Mouse (Mus musculus) v-Abl transformed pro-B cells (cell line): ENCODE data around the gene Tars.

Source experiments
- in situ Hi-C, 2 experiments: fragments of 400-800 bp; cut with MboI; formaldehyde crosslinking; loops; one replicate each; pipeline ENCODE4 v1.15.1; 2025; ENCODE audit not compliant: unreplicated experiment in 2 of 2

Tars gene

GRCm38 (mm10) chr15:11369572-11369971, 29.9 kb downstream of the Tars start:
- in situ Hi-C loops: no loop called here

- in situ Hi-C loops: no loop called here
Observed at GRCm38 (mm10) chr15:11364795-11365194, 34.7 kb downstream of the Tars start.

GRCm38 (mm10) chr15:11364112-11364511, 35.4 kb downstream of the Tars start:
- in situ Hi-C loops: no loop called here

- in situ Hi-C loops: no loop called here
Observed at GRCm38 (mm10) chr15:11361824-11362223, 37.6 kb downstream of the Tars start.

- in situ Hi-C loops: no loop called here
Observed at GRCm38 (mm10) chr15:11360888-11361287, 38.6 kb downstream of the Tars start.

GRCm38 (mm10) chr15:11357501-11357900, 42.0 kb downstream of the Tars start:
- in situ Hi-C loops: no loop called here

GRCm38 (mm10) chr15:11355865-11356264, 43.6 kb downstream of the Tars start:
- in situ Hi-C loops: no loop called here

- in situ Hi-C loops: no loop called here
Observed at GRCm38 (mm10) chr15:11339467-11340180, 59.8 kb downstream of the Tars start.
